Mouse (Mus musculus) kidney, adult 2 months (tissue): ENCODE results near the gene Ghdc. TPM values are rescaled to one million over a fixed set of nuclear protein-coding genes. Genes with fewer than 3 reads are reported as not detected.

Experiments used
- DNase-seq: peaks from one replicate; pipeline ENCODE4 v3.0.0; 2021
- H3K27ac ChIP-seq: fragments of 200-500 bp; 2 replicates; pipeline ENCODE4 v1.5.1; 2012; ENCODE audit warnings: low read depth, low read length, control low read depth, inconsistent platforms; ENCODE audit not compliant: insufficient read depth
- H3K27me3 ChIP-seq: fragments of 200-500 bp; replicated peaks from 2 replicates; pipeline ENCODE4 v1.6.1; 2012; ENCODE audit warnings: mild to moderate bottlenecking, moderate library complexity, low read length, inconsistent platforms; ENCODE audit not compliant: control insufficient read depth, insufficient read depth
- H3K36me3 ChIP-seq: fragments of 200-500 bp; 2 replicates; pipeline ENCODE4 v1.6.1; 2012; ENCODE audit warnings: mild to moderate bottlenecking, moderate library complexity, low read length, inconsistent platforms; ENCODE audit not compliant: control insufficient read depth, insufficient read depth
- H3K4me1 ChIP-seq: fragments of 200-500 bp; 2 replicates; pipeline ENCODE4 v1.6.1; 2011; ENCODE audit warnings: low read length; ENCODE audit not compliant: control insufficient read depth, insufficient read depth
- H3K4me3 ChIP-seq: fragments of 200-500 bp; 2 replicates; pipeline ENCODE4 v1.5.1; 2011; ENCODE audit warnings: mild to moderate bottlenecking, low read depth, low read length, control low read depth; ENCODE audit not compliant: insufficient read depth
- CTCF ChIP-seq: fragments of 200-500 bp; conservative IDR thresholded peaks from 2 replicates; pipeline ENCODE4 v1.5.1; 2011; ENCODE audit warnings: low read depth, mild to moderate bottlenecking, control low read depth, low read length, moderate library complexity, mixed read lengths; ENCODE audit not compliant: insufficient read depth, insufficient read length
- POLR2A ChIP-seq: fragments of 200-500 bp; IDR thresholded peaks from one replicate; pipeline ENCODE4 v1.6.1; 2011; ENCODE audit warnings: low read depth, low read length, control low read depth
- WGBS: fragments of 180-500 bp; shearing (Covaris S2); methylation state at CpG from one replicate; pipeline ENCODE4 v1.1.7; 2018; 5-methylcytosine and 5-hydroxymethylcytosine counted together
- polyA plus RNA-seq: library from polyadenylated mRNA; depleted of rRNA; stranded (reverse); fragments of >200 nt; gene quantifications from 2 replicates; pipeline ENCODE4 v1.2.3, GENCODE M21; 2012

Gene Ghdc
- polyA plus RNA-seq, 1 experiment: 30.4 TPM

GRCm38 (mm10) chr11:100724919-100725512, 45.7 kb downstream of the Ghdc start:
- WGBS: 27% methylated on average over 5 of the region's 5 CpGs
- peak; percentile 79 for DNase-seq
- Histone ChIP-seq H3K4me1 (peaks cover 77% of the 10 kb centered on the region), H3K27ac (peak overlapping the region; percentile 88), H3K36me3 (no peaks in the 10 kb centered on the region), H3K27me3 (no peaks in the 10 kb centered on the region), H3K4me3 (no peak overlapping the region)
- TF ChIP-seq CTCF (no peak), POLR2A (no peak)

GRCm38 (mm10) chr11:100722493-100723028, 48.2 kb downstream of the Ghdc start:
- peak; percentile 77 for DNase-seq
- 16% methylated on average over 2 of the region's 2 CpGs for WGBS
- H3K27ac ChIP-seq: peak overlapping the region; percentile 86
- no peaks in the 10 kb centered on the region for H3K36me3 ChIP-seq
- no peaks in the 10 kb centered on the region for H3K27me3 ChIP-seq
- TF ChIP-seq CTCF (no peak), POLR2A (no peak)
- H3K4me1 ChIP-seq: peaks cover 73% of the 10 kb centered on the region
- no peak overlapping the region for H3K4me3 ChIP-seq

GRCm38 (mm10) chr11:100721776-100722492, 48.8 kb downstream of the Ghdc start:
- H3K27ac ChIP-seq: peak overlapping the region; percentile 86
- H3K36me3 ChIP-seq: peaks cover 2% of the 10 kb centered on the region; the same call in 1 of the 2 replicates
- 32% methylated on average over 8 of the region's 8 CpGs for WGBS
- peaks cover 67% of the 10 kb centered on the region for H3K4me1 ChIP-seq
- DNase-seq: peak; percentile 90
- no peak for TF ChIP-seq POLR2A
- TF ChIP-seq CTCF: no peak
- no peak overlapping the region for H3K4me3 ChIP-seq
- H3K27me3 ChIP-seq: no peaks in the 10 kb centered on the region

- H3K4me1 ChIP-seq: peaks cover 67% of the 10 kb centered on the region
- peaks cover 2% of the 10 kb centered on the region; the same call in 1 of the 2 replicates for H3K36me3 ChIP-seq
- DNase-seq: peak; percentile 65
Observed at GRCm38 (mm10) chr11:100721254-100721653, 49.5 kb downstream of the Ghdc start.

GRCm38 (mm10) chr11:100720345-100720744, 50.4 kb downstream of the Ghdc start:
- H3K27me3 ChIP-seq: no peaks in the 10 kb centered on the region

More at GRCm38 (mm10) chr11:100721254-100721653, 49.5 kb downstream of the Ghdc start:
- TF ChIP-seq POLR2A (no peak), CTCF (no peak)
- Histone ChIP-seq H3K27ac (peak overlapping the region; percentile 86), H3K27me3 (no peaks in the 10 kb centered on the region), H3K4me3 (no peak overlapping the region)
- 33% methylated on average over 4 of the region's 4 CpGs for WGBS

GRCm38 (mm10) chr11:100719893-100720292, 50.9 kb downstream of the Ghdc start:
- H3K27ac ChIP-seq: peak overlapping the region; percentile 86

More at GRCm38 (mm10) chr11:100720345-100720744, 50.4 kb downstream of the Ghdc start:
- no peak for DNase-seq
- Histone ChIP-seq H3K36me3 (peaks cover 2% of the 10 kb centered on the region; the same call in 1 of the 2 replicates), H3K27ac (peak overlapping the region; percentile 86), H3K4me1 (peaks cover 59% of the 10 kb centered on the region), H3K4me3 (no peak overlapping the region)
- WGBS: 49% methylated on average over 5 of the region's 5 CpGs
- TF ChIP-seq POLR2A: no peak

GRCm38 (mm10) chr11:100719312-100719711, 51.4 kb downstream of the Ghdc start:
- H3K27ac ChIP-seq: peak overlapping the region; percentile 86
- 42% methylated on average over 3 of the region's 3 CpGs for WGBS
- H3K27me3 ChIP-seq: no peaks in the 10 kb centered on the region
- peak; percentile 73 for DNase-seq
- TF ChIP-seq POLR2A (no peak), CTCF (no peak)
- H3K4me3 ChIP-seq: no peak overlapping the region
- peaks cover 2% of the 10 kb centered on the region; the same call in 1 of the 2 replicates for H3K36me3 ChIP-seq
- H3K4me1 ChIP-seq: peaks cover 49% of the 10 kb centered on the region

More at GRCm38 (mm10) chr11:100719893-100720292, 50.9 kb downstream of the Ghdc start:
- Histone ChIP-seq H3K4me3 (no peak overlapping the region), H3K36me3 (peaks cover 2% of the 10 kb centered on the region; the same call in 1 of the 2 replicates), H3K4me1 (peaks cover 54% of the 10 kb centered on the region), H3K27me3 (no peaks in the 10 kb centered on the region)
- WGBS: 72% methylated on average over 11 of the region's 11 CpGs
- TF ChIP-seq POLR2A (no peak), CTCF (no peak)
- no peak for DNase-seq
